Mouse (Mus musculus): ENCODE data around the gene Timm10. TPM values are rescaled to one million over a fixed set of nuclear protein-coding genes. Genes with fewer than 3 reads are reported as not detected.

The Timm10 gene
- polyA plus RNA-seq, 1 experiment from 2014 or later: 69.5 TPM

DNA sequence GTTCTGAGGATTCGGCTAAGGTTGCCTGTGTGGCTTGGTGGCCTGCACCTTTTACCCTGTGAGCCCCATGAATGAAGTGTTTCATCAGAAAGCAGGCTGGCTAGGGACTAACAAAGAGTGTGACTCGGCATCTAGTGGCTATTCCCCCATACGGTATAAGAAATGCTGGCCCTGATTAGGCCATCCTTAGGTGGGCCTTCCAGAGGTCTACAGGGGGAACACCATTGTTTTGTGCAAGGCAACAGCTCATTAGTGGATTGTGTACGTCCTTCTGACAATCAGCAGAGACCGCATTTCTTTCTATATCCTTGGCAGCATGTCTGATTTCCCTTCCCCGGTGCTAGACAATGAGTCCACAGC, 16.3 kb upstream of the Timm10 start:
- WGBS: 47% methylated on average over 6 of the region's 6 CpGs
- no peak; the same call in 1 of the 2 replicates for ATAC-seq
- Histone ChIP-seq H3K27ac (ENCODE audit: low read length) (no peak overlapping the region), H3K4me1 (replicated peaks; ENCODE audit: control insufficient read depth, insufficient read depth, low read length) (peaks cover 6% of the 10 kb centered on the region; the same call in 1 of the 2 replicates), H3K36me3 (ENCODE audit: control insufficient read depth, insufficient read depth) (no peaks in the 10 kb centered on the region), H3K9me3 (ENCODE audit: control insufficient read depth, low read length) (no peaks in the 10 kb centered on the region), H3K27me3 (replicated peaks; ENCODE audit: control insufficient read depth, insufficient read depth, low read length) (no peaks in the 10 kb centered on the region), H3K4me3 (replicated peaks; ENCODE audit: low read length) (no peak overlapping the region), H3K4me2 (ENCODE audit: low read length) (peak overlapping the region; percentile 38; the same call in 1 of the 2 replicates), H3K9ac (replicated peaks; ENCODE audit: low read depth, low read length) (no peak overlapping the region)

DNA sequence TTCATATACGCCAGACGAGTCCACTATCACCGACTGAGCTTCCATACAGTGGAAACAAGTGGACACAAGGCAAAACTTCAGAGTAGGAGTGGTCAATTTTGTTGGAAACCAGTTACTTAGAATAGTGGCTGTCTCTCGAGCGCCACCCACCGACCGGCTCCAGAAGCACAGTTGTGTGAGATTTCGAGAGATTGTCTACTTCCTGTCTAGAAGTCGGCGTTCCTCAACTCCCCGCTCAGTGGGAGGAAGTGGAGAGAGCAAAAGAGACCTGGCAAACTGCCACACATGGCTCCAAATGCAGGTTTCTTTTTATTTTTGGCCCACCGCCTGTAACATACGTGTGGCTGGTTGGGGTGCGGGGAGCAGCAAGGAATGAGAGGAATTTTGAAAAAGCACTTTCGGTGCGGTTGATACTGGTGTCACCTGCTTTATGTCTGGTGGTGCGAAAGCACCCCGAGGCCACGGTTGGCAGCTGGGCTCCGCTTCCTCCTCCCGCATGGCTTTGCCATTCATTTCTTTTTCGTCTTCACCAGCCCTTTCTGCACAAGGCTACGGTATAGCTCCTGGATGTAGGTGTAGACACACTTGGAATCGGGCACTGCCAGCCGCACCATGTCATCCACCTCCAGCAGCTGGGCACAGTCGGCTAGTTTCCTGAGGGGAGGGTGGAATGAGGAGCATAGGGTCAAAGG, 15.8 kb upstream of the Timm10 start:
- peaks cover 6% of the 10 kb centered on the region; the same call in 1 of the 2 replicates for H3K4me1 ChIP-seq (replicated peaks; ENCODE audit: control insufficient read depth, insufficient read depth, low read length)
- peak; percentile 72 for ATAC-seq
- WGBS: 33% methylated on average over 26 of the region's 26 CpGs
- H3K4me3 ChIP-seq (replicated peaks; ENCODE audit: low read length): no peak overlapping the region; the same call in 1 of the 2 replicates
- H3K9me3 ChIP-seq (ENCODE audit: control insufficient read depth, low read length): no peaks in the 10 kb centered on the region
- H3K27ac ChIP-seq (ENCODE audit: low read length): no peak overlapping the region
- no peaks in the 10 kb centered on the region for H3K36me3 ChIP-seq (ENCODE audit: control insufficient read depth, insufficient read depth)
- H3K4me2 ChIP-seq (ENCODE audit: low read length): peak overlapping the region; percentile 38
- no peaks in the 10 kb centered on the region for H3K27me3 ChIP-seq (replicated peaks; ENCODE audit: control insufficient read depth, insufficient read depth, low read length)
- no peak overlapping the region for H3K9ac ChIP-seq (replicated peaks; ENCODE audit: low read depth, low read length)

GRCm38 (mm10) chr2:84811880-84812279, 14.9 kb upstream of the Timm10 start:
- Histone ChIP-seq H3K9ac (replicated peaks; ENCODE audit: low read depth, low read length) (no peak overlapping the region), H3K27ac (ENCODE audit: low read length) (no peak overlapping the region), H3K4me3 (replicated peaks; ENCODE audit: low read length) (no peak overlapping the region), H3K4me1 (replicated peaks; ENCODE audit: control insufficient read depth, insufficient read depth, low read length) (peaks cover 6% of the 10 kb centered on the region; the same call in 1 of the 2 replicates), H3K36me3 (ENCODE audit: control insufficient read depth, insufficient read depth) (no peaks in the 10 kb centered on the region), H3K9me3 (ENCODE audit: control insufficient read depth, low read length) (no peaks in the 10 kb centered on the region), H3K27me3 (replicated peaks; ENCODE audit: control insufficient read depth, insufficient read depth, low read length) (no peaks in the 10 kb centered on the region), H3K4me2 (ENCODE audit: low read length) (no peak overlapping the region)
- 92% methylated on average over 7 of the region's 7 CpGs for WGBS
- no peak for ATAC-seq

GRCm38 (mm10) chr2:84812676-84813075, 14.1 kb upstream of the Timm10 start:
- Histone ChIP-seq H3K27ac (ENCODE audit: low read length) (no peak overlapping the region), H3K9ac (replicated peaks; ENCODE audit: low read depth, low read length) (no peak overlapping the region), H3K4me1 (replicated peaks; ENCODE audit: control insufficient read depth, insufficient read depth, low read length) (peaks cover 6% of the 10 kb centered on the region; the same call in 1 of the 2 replicates), H3K9me3 (ENCODE audit: control insufficient read depth, low read length) (no peaks in the 10 kb centered on the region), H3K4me3 (replicated peaks; ENCODE audit: low read length) (no peak overlapping the region), H3K36me3 (ENCODE audit: control insufficient read depth, insufficient read depth) (no peaks in the 10 kb centered on the region), H3K4me2 (ENCODE audit: low read length) (no peak overlapping the region), H3K27me3 (replicated peaks; ENCODE audit: control insufficient read depth, insufficient read depth, low read length) (no peaks in the 10 kb centered on the region)
- 73% methylated on average over 6 of the region's 6 CpGs for WGBS
- ATAC-seq: no peak

DNA sequence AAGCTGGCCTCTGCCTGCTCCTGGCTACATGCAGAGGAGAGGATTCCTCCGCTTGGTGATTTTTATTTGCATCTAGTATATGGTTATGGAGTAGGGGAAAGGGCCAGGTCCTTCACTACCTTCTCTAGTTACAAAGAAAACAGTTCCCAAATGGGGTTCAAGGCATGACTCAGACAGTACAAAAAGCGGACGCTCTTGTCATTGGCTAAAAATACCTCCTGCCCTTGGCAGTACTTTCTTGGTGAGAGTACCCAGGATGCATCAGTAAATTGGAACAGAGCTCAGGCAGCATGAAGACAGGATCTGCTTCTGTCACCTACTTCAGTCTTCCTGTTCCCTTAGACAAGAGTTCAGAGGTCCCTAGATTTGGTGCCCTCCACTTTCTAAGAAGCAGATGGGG, 6.9 kb upstream of the Timm10 start:
- Histone ChIP-seq H3K36me3 (ENCODE audit: control insufficient read depth, insufficient read depth) (no peaks in the 10 kb centered on the region), H3K4me1 (replicated peaks; ENCODE audit: control insufficient read depth, insufficient read depth, low read length) (no peaks in the 10 kb centered on the region), H3K4me3 (replicated peaks; ENCODE audit: low read length) (no peak overlapping the region), H3K9ac (replicated peaks; ENCODE audit: low read depth, low read length) (no peak overlapping the region), H3K27me3 (replicated peaks; ENCODE audit: control insufficient read depth, insufficient read depth, low read length) (peaks cover 5% of the 10 kb centered on the region), H3K4me2 (ENCODE audit: low read length) (no peak overlapping the region), H3K27ac (ENCODE audit: low read length) (no peak overlapping the region), H3K9me3 (ENCODE audit: control insufficient read depth, low read length) (no peaks in the 10 kb centered on the region)
- ATAC-seq: no peak
- WGBS: 74% methylated on average over 3 of the region's 3 CpGs

DNA sequence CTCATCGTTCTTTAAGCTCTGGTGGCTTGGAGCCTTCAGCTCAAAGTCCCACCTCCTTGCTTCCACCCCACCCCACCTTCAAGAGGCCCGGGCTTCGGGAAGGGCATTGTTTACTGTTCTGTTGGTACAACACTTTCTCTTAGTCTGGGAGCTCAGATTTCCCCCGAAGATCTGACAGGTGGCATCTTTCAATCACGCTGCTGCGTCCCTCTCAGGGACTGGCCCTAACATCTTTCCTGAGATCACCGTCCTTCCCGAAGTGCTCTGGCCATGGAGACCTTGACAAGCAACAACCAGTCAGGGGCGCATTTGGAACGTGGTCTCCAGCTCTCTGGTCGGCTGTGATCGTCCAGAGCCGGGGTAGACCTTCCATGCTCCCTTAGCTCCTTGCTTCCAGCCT, 4.2 kb upstream of the Timm10 start, which contains the start of gene Smtnl1:
Smtnl1 (minus strand) TSS at position 101 of the 400 bp plus-strand sequence.
- Histone ChIP-seq H3K36me3 (ENCODE audit: control insufficient read depth, insufficient read depth) (no peaks in the 10 kb centered on the region), H3K4me2 (ENCODE audit: low read length) (no peak within 1 kb of the TSS), H3K4me3 (replicated peaks; ENCODE audit: low read length) (no peak within 1 kb of the TSS), H3K27ac (ENCODE audit: low read length) (no peak within 1 kb of the TSS), H3K27me3 (replicated peaks; ENCODE audit: control insufficient read depth, insufficient read depth, low read length) (peaks cover 5% of the 10 kb centered on the region), H3K9ac (replicated peaks; ENCODE audit: low read depth, low read length) (no peak within 1 kb of the TSS), H3K4me1 (replicated peaks; ENCODE audit: control insufficient read depth, insufficient read depth, low read length) (peaks cover 3% of the 10 kb centered on the region), H3K9me3 (ENCODE audit: control insufficient read depth, low read length) (no peaks in the 10 kb centered on the region)
- WGBS: 71% methylated on average over 13 of the region's 13 CpGs
- no peak for ATAC-seq

- H3K9me3 ChIP-seq (ENCODE audit: control insufficient read depth, low read length): no peaks in the 10 kb centered on the region
- H3K9ac ChIP-seq (replicated peaks; ENCODE audit: low read depth, low read length): no peak overlapping the region
- H3K4me3 ChIP-seq (replicated peaks; ENCODE audit: low read length): no peak overlapping the region
- H3K4me1 ChIP-seq (replicated peaks; ENCODE audit: control insufficient read depth, insufficient read depth, low read length): peaks cover 8% of the 10 kb centered on the region
- WGBS: 51% methylated on average over 2 of the region's 2 CpGs
- no peak for ATAC-seq
- H3K4me2 ChIP-seq (ENCODE audit: low read length): no peak overlapping the region
- H3K36me3 ChIP-seq (ENCODE audit: control insufficient read depth, insufficient read depth): no peaks in the 10 kb centered on the region
- peaks cover 5% of the 10 kb centered on the region for H3K27me3 ChIP-seq (replicated peaks; ENCODE audit: control insufficient read depth, insufficient read depth, low read length)
- H3K27ac ChIP-seq (ENCODE audit: low read length): no peak overlapping the region
Observed at GRCm38 (mm10) chr2:84823237-84823636, 3.6 kb upstream of the Timm10 start.

- 0 out of 2 replicates have a peak, but pooled peaks cover under 1% of the 10 kb centered on the region for H3K27me3 ChIP-seq (replicated peaks; ENCODE audit: control insufficient read depth, insufficient read depth, low read length)
- no peak overlapping the region for H3K27ac ChIP-seq (ENCODE audit: low read length)
- H3K4me3 ChIP-seq (replicated peaks; ENCODE audit: low read length): peak overlapping the region; percentile 94
- H3K9ac ChIP-seq (replicated peaks; ENCODE audit: low read depth, low read length): peak overlapping the region; percentile 64
- no peaks in the 10 kb centered on the region; the same call in 1 of the 2 replicates for H3K36me3 ChIP-seq (ENCODE audit: control insufficient read depth, insufficient read depth)
- WGBS: under 1% methylated on average over 29 of the region's 29 CpGs
- ATAC-seq: no peak; the same call in 1 of the 2 replicates
- H3K4me1 ChIP-seq (replicated peaks; ENCODE audit: control insufficient read depth, insufficient read depth, low read length): peaks cover 16% of the 10 kb centered on the region
- peak overlapping the region; percentile 100 for H3K4me2 ChIP-seq (ENCODE audit: low read length)
- H3K9me3 ChIP-seq (ENCODE audit: control insufficient read depth, low read length): no peaks in the 10 kb centered on the region
Observed at GRCm38 (mm10) chr2:84827283-84827920, 605 bp downstream of the Timm10 start.

DNA sequence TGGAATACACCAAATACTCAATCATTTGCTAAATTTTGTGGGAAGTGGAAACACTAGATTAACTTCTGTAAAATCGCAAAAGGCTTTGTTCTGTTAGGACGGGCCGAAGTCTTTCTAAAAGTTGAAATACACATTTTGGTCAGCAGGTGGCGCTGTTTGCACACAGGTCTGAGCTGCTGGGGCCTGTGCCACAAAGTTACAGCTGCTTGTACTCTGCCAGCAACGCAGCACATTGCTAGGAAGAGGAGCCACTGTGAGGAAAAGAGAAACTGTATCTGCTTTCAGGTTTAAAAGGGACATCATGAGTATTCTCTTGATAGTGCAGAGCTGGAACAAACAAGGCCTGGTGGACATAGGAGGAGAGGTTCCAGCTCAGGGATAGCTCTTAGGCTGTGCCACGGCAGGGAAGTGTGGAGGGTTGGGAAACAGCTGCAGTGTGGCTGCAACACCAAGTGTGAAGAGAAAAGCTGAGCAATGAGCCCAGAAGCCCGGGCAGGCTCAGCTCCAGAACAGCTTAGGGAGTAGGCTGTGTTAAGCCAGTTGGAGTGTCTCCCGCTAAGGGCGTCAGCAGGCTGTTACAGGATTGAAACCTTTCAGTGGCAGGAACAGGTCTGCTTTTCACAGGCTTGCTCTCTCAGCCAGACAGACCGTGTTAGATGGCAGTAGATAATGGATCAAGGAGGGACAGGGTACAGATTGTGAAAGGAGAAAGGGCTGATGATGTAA, 5.0 kb downstream of the Timm10 start:
- Histone ChIP-seq H3K4me1 (replicated peaks; ENCODE audit: control insufficient read depth, insufficient read depth, low read length) (peaks cover 16% of the 10 kb centered on the region), H3K27ac (ENCODE audit: low read length) (peak overlapping the region; percentile 63; the same call in 1 of the 2 replicates), H3K4me2 (ENCODE audit: low read length) (no peak overlapping the region), H3K9me3 (ENCODE audit: control insufficient read depth, low read length) (no peaks in the 10 kb centered on the region), H3K27me3 (replicated peaks; ENCODE audit: control insufficient read depth, insufficient read depth, low read length) (no peaks in the 10 kb centered on the region), H3K9ac (replicated peaks; ENCODE audit: low read depth, low read length) (no peak overlapping the region), H3K4me3 (replicated peaks; ENCODE audit: low read length) (no peak overlapping the region), H3K36me3 (ENCODE audit: control insufficient read depth, insufficient read depth) (no peaks in the 10 kb centered on the region; the same call in 1 of the 2 replicates)
- peak; percentile 76 for ATAC-seq
- WGBS: 30% methylated on average over 10 of the region's 10 CpGs

All from forebrain, embryonic 16.5 days (tissue).